Mouse (Mus musculus): ENCODE measurements around the gene Ptprb.

Gene Ptprb

GRCm38 (mm10) chr10:116275280-116275679 is at the start of gene Ptprb:
Gene Ptprb, plus strand, starts transcription at chr10:116275523.
- DNase-seq (ENCODE audit: low read depth): no peak

- DNase-seq (ENCODE audit: low read depth): no peak
These were observed 40.0 kb upstream of the Ptprb start for GRCm38 (mm10) chr10:116235299-116235698.

GRCm38 (mm10) chr10:116242200-116242599 is 33.1 kb upstream of the Ptprb start:
- no peak for DNase-seq (ENCODE audit: low read depth)

- DNase-seq (ENCODE audit: low read depth): no peak
These were observed 31.9 kb upstream of the Ptprb start for GRCm38 (mm10) chr10:116243373-116243772.

GRCm38 (mm10) chr10:116245632-116246031 is 29.7 kb upstream of the Ptprb start:
- DNase-seq (ENCODE audit: low read depth): no peak

GRCm38 (mm10) chr10:116252668-116253067 is 22.7 kb upstream of the Ptprb start:
- DNase-seq (ENCODE audit: low read depth): no peak

- DNase-seq (ENCODE audit: low read depth): no peak
These were observed 21.4 kb upstream of the Ptprb start for GRCm38 (mm10) chr10:116253972-116254371.

GRCm38 (mm10) chr10:116259298-116259697 is 16.0 kb upstream of the Ptprb start:
- DNase-seq (ENCODE audit: low read depth): no peak

- DNase-seq (ENCODE audit: low read depth): no peak
These were observed 14.5 kb upstream of the Ptprb start for GRCm38 (mm10) chr10:116260658-116261433.

- DNase-seq (ENCODE audit: low read depth): no peak
These were observed 13.8 kb upstream of the Ptprb start for GRCm38 (mm10) chr10:116261559-116261958.

- DNase-seq (ENCODE audit: low read depth): no peak
These were observed 10.8 kb upstream of the Ptprb start for GRCm38 (mm10) chr10:116264521-116264920.

- DNase-seq (ENCODE audit: low read depth): no peak
These were observed 8.5 kb upstream of the Ptprb start for GRCm38 (mm10) chr10:116266561-116267433.

GRCm38 (mm10) chr10:116267434-116267822 is 7.9 kb upstream of the Ptprb start:
- no peak for DNase-seq (ENCODE audit: low read depth)

- no peak for DNase-seq (ENCODE audit: low read depth)
These were observed 7.0 kb upstream of the Ptprb start for GRCm38 (mm10) chr10:116268343-116268742.

- DNase-seq (ENCODE audit: low read depth): no peak
These were observed 4.5 kb upstream of the Ptprb start for GRCm38 (mm10) chr10:116270646-116271469.

- no peak for DNase-seq (ENCODE audit: low read depth)
These were observed 3.8 kb upstream of the Ptprb start for GRCm38 (mm10) chr10:116271470-116271915.

- DNase-seq (ENCODE audit: low read depth): no peak
These were observed 3.2 kb upstream of the Ptprb start for GRCm38 (mm10) chr10:116272156-116272555.

GRCm38 (mm10) chr10:116286697-116287344 is 11.5 kb downstream of the Ptprb start:
- DNase-seq (ENCODE audit: low read depth): no peak

- no peak for DNase-seq (ENCODE audit: low read depth)
These were observed 12.8 kb downstream of the Ptprb start for GRCm38 (mm10) chr10:116288130-116288529.

- DNase-seq (ENCODE audit: low read depth): no peak
These were observed 15.2 kb downstream of the Ptprb start for GRCm38 (mm10) chr10:116290483-116290882.

- no peak for DNase-seq (ENCODE audit: low read depth)
These were observed 15.9 kb downstream of the Ptprb start for GRCm38 (mm10) chr10:116291153-116291755.

All from c-Kit-positive CD71-positive TER-119-negative erythroid progenitor cells, embryonic 14.5 days (primary cell).